Mouse (Mus musculus): ENCODE measurements around the gene Tmco1.
A peak's percentile ranks its signal among the peaks of the same experiment; 100 is the strongest.

Tmco1 gene

DNA sequence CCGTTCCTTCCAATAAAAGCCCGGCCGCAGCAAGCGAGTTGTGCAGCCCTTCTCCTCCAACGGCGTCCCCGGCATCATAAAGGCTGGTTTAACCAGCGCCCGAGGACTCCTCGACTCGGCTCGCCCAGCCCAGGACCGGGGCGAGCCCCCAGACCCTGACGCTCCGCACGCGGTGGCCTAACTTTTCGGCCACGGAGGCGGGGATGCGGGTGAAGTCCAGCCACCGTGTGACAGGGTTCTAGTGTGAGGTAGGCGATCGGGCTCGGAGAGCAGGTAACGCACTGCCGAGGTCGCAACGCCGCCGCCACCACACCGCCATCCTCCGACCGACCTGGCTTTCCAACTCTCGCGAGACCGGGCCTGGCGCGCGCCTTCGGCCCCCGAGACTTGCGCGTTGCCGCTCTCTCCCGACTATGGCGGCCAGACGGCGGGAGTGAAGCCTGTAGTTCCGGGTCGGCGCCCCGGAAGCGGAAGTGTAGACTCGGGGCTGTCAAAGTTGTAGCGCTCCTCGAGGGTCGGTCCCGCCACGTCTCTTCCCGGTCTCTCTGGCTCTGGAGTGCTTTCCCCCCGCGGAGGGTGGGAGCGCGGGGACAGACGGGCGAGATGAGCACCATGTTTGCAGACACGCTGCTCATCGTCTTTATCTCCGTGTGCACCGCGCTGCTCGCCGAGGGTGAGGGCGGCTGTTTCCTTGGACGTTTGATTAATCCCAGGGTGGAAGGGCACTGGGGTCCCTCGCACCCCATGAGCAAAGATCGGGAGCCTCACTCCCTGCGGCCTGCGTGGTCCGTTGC, at the start of gene Tmco1:
TSS of gene Tmco1 (plus strand) at position 118 of the 794 bp plus-strand sequence.
- DNase-seq (ENCODE audit: low spot score) = peak; percentile 98

DNA sequence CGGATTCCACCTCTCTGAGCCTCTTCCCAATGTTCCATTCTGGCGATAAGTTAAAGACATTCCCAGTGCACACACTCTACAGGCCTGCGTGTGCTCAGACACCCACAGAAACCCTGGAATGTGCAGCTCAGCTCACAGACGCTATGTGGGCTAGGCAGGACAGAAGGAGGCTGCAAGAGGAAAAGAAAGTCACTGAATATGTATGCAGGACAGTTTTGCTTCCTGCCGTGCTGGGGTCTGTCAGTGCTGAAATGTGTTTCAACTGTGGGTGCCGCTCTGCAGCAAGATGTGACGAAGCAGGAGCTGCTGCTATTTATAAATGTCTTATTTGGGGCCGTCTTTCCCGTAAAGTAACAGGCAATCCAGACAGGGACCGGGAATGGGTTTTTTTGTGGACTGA, 48.5 kb upstream of the Tmco1 start:
- DNase-seq (ENCODE audit: low spot score) = no peak

DNA sequence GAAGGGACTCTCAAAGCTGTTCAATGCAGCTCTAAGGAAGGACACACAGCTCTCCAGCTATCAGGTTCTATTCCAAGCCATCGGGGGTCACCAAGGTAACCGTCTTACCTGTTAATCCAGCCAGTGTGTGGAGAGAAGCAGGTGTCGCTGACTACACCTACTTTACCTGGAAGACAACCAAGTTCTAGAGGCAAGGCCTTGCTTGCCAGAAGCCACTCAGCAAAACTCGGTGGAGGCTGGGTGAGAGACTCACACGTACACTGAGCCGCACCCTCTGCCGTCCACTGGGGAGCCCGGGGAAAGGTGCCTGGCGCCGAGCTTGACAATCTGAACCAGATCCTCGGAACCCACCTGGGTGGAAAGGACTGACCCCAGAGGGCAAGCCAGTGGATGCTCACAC, 46.4 kb upstream of the Tmco1 start:
- peak; percentile 79 for DNase-seq (ENCODE audit: low spot score)

DNA sequence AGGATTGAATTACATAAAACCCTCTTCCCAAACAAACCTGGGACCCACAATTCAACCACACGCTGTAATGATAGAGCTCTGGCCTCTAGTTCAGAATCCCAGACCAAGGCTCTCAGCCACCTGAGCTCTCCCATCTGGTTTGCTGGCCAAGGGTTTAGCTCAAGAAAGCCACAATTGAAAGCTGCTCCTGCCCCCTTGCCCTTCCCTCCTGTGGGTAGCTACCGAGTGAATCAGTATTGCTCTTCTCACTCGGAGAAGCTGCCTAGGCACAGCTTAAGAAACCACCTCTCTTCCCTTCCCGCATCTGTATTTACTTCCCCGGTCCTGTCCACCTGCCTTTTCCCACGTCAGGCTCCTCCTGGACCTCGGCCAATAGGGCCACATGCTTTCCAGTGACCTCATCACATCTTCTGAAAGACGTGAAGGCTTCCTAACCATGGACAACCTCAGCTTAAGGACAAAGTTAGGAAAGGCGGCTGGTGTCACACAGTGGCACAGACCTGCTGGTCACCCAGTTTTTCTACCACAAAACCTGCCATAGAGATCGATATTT, 45.6 kb upstream of the Tmco1 start:
- DNase-seq (ENCODE audit: low spot score) = no peak

DNA sequence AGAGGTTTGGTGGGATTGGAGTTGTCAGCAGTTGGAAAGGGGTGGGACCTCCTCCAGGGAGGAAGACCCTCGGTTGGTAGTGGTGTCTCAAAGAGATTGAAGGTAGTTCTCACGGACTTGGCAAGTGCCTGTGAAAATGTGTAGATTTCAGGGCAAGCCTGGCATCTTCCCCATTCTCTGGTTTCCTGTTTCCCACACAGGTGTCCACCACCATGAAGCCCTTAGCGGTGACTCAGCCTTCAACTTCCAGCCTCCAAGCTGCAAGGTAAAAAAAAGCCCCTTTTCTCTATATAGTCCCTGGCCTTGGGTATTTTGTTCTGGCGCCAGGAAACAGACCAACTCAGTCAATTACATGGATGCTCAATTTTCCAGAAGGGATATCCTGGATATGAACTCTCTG, 42.8 kb upstream of the Tmco1 start:
- no peak for DNase-seq (ENCODE audit: low spot score)

DNA sequence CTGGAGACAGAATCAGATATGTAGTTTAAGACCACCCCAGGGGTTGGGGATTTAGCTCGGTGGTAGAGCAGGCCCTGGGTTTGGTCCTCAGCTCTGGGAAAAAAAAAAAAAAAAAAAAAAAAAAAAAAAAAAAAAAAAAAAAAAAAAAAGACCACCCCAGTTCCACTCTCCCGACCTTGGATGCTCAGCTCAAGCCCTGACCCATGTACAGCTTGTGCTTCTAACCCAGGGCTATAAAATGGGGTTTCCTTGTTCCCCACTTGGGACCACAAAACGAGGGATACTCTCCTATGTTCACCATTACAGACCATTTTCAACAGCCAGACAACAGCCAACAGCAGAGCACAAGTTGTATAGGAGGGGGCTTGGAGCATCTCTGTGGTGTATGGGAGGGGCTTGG, 41.5 kb upstream of the Tmco1 start:
- DNase-seq (ENCODE audit: low spot score) = no peak

DNA sequence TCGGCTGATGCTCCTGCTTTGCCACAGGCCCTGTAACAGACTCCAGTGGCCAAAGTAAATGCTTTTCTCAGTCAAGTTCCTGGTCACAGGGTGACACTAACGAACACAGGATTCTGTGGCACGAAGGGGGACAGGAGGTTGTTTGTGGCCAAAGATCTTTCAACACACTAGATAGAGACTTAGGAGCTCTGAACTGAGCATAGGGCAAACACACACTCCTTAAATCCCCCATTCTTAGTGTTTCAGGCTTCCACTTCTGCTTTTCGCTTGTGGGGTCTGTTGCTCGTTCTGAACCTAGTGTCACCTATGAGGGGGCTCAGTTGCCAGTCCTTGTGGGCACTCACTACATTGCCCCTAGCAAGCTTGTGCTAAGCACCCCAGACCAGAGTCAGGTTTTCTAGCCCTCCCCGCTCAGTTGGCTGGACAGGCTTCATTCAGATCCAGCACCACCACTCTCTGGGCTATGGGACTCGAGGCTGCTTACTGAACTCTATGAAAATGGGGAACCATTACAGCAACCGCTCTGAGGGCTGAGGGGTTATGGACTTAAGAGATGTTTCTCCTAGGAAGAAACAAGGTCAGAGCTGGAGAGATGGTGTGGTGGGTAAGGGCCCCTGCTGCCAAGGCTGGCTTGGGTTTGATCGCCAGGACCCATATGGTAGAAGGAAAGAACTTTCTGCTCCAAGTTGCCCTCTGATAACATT, 39.7 kb upstream of the Tmco1 start:
- no peak for DNase-seq (ENCODE audit: low spot score)

DNA sequence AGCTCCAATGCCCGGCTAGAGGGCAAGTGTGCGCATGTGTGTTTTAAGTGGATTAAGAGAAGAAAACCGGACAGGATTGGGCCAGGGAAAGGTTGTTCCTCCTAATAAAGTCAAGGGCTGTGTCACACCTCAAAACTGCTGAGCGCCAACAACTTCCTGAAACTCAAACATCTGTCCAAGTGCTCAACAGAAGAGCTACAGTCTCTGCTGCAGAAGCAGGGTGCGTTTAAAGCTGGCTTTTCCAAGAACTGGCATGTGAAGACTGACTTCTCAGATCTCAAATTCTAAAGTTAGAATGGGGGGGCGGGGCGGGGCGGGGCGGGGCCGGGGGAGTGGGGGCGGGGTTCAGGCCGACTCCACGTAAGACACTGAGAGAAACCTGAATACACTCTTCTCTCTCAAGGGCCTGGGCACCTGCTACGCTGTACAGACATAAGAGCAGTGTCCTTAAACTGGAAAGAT, 38.8 kb upstream of the Tmco1 start:
- peak; percentile 67 for DNase-seq (ENCODE audit: low spot score)

DNA sequence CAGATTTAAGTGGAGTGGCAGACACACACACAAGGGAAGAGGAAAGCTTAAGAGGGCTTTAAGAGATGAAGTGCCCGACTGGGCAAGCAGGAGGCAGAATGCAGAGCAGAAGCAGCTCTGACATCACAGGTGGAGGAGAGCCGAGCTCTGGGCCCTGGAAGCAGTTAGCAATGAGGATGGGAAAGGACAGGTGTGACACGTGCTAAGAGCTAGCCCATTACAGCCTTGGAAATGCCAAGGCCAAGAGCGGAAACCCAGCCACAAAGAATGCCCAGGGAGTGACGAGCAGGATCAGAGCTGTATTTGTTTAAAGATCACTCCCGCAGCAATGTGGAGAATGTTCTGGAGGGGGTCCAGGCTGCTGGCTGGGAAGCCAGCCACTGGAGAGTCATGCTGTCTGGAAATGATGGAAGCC, 38.3 kb upstream of the Tmco1 start:
- DNase-seq (ENCODE audit: low spot score) = peak; percentile 85

DNA sequence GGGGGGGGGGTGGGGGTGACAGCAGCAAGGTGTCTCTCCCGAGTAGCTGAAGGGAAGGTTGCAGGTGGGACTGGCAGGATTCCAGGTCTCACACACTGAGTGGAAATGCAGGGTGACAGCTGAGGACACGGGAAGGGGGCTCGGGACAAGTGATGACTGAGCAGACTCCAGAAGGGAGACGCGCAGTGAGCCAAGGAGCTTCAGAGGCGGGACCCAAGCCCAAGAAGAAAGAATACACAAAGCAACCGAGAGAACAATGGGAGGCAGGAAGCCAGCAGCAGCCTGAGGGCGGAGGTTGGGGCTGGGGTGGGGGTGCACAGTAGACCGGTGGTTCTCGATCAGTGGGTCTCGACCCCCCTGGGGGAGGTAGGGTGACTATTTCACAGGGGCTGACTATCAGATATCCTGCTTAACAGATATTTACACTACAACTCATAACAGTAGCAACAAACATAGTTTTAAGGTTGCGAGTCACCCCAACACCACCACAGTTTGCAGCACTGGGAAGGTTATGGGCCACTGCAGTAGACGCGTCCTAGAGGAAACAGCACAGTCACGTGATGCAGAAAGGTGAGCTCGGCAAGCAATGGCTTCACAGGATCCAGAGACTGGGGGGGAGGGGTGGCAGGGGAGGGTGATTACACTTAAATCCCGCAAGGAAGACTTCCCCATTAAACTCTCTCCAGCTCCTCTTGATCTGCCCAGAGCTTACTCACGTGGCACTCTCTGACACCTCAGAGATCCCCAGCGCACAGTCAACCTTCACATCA, 37.7 kb upstream of the Tmco1 start:
- DNase-seq (ENCODE audit: low spot score) = peak; percentile 51

DNA sequence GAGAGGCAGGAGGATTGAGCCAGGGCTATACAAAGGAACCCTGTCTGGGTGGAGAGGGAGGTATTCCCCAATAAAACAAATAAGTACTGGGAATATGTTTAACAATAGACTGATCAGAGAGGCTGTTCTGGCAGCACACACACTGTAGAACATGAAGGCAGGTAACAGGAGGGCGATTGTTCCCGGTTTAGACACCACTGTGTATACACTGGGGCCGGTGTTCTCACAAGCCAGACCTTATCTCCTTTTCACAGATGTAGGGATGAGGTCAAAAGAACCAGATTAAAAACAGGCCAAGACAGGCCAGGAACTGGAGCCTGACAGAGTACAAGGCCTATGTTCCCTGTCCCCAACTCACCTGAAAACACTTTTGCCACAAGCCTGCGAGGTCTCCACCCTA, 36.9 kb upstream of the Tmco1 start:
- DNase-seq (ENCODE audit: low spot score) = no peak

DNA sequence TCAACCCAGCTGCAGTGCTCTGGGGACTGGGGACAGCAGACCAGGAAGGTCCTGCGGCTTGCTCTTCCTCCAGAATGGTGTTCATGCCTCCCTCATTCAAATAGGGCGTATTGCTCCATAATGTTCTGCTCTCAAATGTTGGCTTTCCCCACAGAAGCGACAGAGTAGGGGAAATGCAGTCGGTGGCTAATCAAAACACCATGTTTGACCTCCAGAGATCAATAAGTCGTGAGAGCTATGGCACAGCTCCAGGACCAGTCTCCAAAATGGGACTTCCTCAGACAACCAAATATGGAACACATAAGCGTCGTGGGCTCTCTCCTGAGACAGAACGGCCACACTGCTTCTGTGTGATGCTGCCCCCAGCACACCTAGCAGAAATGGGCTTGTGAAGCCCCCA, 36.3 kb upstream of the Tmco1 start:
- peak; percentile 32 for DNase-seq (ENCODE audit: low spot score)

DNA sequence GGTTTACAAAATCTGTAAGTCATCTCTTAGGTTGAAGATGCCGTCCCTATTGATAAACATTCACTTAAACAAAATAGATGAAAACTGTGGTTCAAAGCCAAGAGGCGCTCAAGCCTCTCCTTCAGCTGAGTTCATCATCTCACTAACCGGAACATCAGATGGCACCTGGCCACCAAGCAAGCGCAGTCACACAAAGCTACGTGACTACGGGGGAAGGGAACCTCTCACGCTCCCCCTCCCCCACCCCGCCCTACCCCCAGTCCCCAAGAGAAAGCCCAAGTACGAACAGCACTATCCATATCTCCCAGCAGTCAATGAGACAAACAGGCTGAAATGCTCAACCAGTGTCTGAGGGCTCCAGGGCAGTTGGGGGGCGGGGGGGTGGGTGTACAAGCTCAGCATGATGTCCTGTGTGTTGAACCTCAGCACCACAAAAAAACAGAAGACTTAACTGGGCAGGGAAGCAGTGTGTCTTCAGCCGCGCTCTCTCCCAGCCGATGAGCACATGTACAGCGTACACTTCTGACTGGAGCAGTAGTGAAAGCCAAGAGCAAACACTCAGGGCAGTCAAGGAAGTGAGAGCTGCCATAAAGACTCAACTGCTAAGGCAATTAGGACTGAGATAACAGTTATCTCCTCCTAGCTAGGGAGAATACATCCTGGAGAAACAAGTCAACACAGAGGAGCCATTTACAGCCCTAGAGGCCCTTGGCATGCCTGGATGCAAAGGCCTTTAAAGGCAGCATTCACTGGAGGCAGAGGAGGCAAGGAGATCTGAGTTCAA, 34.6 kb upstream of the Tmco1 start:
- no peak for DNase-seq (ENCODE audit: low spot score)

DNA sequence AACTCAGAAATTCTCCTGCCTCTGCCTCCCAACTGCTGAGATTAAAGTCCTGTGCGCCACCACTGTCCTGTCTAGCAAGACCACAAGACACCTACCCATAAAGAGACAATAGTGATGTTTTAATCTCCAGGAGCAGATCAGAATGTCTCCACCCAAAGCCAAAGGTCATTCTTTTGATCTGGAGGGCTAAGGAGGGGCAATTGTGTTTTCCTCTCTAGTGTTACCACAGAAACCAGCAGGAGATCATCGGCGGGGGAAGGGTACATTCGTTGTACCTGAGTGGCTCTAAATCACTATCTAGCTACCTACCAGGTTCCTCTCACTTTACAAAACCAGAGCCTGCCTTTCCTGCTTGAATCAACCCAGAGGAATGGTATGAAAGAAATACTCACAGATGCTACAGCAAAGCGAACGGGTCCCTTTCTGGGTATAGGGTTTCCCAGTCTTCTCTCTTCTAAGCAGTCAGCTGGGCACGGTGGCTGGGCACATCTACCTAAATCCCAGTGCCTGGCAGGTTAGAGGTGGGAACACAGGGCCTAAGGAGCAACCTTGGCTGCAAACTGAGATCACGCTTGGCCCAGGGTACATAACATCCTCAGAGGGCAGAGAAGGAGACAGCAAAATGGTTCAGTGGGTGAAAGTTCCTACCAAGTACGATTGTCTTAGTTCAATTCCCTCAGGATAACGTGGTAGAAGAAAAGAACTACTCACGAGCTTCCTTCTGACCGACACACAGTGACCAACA, 33.4 kb upstream of the Tmco1 start:
- no peak for DNase-seq (ENCODE audit: low spot score)

DNA sequence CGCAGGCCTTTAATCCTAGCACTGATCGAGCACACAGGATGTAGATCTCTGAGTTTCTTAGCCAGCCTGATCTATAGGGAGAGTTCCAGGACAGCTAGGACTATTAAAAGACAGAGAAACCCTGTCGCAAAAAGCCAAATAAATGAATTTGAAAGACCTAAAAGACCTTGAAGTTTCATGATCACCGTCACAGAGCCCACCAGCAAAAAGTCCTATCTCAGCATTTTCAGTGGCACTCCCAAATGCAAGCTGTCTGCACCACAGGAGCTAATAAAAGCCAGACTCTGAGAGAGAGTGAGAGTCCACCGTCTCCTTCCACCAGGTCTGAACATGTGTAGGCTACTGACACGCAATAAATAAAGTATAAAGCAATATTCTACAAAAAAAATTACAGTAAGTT, 29.8 kb upstream of the Tmco1 start:
- no peak for DNase-seq (ENCODE audit: low spot score)

DNA sequence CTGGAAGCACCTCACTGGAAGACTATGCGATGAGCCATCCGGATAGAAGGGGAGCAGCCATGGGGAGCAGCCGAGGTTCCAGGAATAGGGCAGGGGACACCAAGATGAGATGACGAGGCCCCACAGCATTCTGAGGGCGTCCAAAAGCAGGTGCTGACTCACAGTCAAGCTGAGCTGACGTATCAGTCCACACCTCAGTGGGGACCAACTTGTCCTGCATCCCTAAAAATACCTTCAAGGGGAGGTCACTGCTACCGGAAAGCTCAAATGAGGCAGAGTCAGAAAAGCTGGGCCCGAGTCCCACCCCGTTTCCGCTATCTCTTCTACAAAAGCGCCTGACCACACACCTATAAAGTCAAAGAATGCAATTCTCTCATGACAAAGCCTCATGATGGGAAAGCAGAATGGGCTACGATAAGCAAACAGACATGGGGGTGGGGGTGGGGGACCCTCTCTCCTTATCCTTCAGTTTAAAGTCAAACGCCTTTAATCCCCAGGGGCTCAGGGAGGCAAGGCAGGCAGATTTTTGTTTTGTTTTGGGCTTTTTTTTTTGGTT, 28.9 kb upstream of the Tmco1 start:
- no peak for DNase-seq (ENCODE audit: low spot score)

DNA sequence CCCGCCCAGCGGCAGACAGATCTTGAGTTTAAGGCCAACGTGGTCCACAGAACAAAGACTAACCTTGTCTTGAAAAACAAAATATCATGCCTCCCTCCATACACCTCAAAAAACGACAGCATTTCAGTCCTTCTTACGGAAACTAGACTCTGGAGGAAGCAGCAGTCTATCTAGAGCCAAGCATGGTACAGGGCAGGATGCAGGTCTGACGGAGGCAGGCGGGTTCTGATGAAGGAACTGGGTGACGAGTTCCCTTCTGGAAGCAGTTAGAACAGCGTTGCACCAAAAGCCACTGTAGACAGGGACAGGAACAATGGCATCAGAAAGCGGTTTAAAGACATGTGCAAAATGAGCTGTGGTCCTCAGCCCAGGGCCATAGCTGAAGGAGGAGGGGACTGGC, 28.1 kb upstream of the Tmco1 start:
- DNase-seq (ENCODE audit: low spot score) = no peak

DNA sequence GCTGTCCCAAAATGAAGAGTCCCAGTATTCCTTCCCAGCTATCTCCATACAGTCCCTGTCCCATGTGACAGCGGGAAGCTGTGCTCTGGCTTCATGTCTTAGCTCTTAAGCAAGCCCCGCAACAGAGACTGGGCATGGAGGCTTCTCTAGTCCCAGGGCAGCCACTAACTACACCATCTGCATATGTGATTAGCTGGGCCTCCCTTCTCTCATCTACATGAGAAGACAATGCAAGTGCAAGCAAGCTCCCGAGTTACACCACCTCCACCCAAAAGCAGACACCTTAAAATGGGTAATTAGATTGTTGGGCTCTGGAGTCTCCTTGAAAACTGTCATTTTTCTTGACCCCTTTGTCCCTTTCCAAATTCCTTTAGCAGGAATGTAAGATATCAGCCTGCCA, 26.1 kb upstream of the Tmco1 start:
- no peak for DNase-seq (ENCODE audit: low spot score)

DNA sequence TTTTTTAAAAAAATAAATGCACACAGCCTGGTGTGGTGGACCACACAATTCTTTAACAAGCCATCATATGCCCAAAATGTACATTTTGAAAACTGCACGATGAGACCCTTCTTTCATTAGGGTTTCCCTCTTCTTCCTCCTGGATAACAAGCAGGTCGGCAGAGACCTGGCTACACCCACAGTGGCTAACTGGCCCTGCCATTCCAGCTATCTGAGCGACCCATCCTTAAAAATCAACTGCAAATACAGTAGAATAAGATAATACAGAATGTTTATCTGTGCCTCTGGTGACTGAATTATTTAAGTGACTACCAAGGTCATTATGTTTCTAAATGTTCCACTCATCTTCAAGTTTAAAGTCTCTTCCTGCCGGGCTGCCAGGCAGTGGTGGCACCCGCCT, 25.4 kb upstream of the Tmco1 start:
- DNase-seq (ENCODE audit: low spot score) = no peak

DNA sequence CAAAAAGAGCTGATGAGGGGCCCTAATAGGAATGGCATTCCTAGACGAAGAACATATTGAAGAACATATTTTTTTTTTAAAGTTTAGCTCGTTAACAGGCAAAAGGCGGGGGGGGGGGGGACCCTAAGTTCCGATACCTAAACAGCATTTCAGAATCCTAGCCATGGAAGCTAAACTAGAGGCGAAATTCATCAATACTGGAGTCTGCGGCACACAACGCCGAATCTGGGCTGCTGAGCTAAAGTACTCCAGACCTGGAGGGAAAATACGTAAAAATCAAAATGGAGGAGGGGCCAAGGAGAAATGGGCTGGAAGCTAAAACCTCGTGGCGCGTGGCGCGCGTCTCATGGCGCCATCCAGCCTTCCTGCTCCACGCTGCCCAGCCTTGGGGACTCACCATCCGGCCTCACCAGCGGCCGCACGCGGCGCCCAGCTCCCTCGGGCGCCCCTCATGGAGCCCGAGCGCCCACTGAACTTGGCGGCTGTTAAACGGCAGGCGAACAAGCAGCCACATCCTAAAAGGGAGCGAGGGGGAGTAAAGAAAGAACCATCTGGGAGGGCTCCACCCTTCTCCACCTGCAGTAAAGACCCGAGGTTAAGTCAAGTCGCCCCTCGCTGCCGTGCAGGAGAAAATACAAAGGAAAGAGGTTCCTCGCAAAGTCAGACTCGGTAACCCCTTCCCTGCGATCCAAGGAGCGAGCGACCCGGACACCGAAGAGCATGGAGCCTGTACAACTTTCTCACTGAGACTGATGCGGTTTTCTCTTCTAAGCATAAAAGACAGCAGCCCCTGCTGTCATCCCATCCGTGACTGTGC, 24.5 kb upstream of the Tmco1 start:
- DNase-seq (ENCODE audit: low spot score) = peak; percentile 37
